Mouse (Mus musculus) limb, embryonic 10.5 days (tissue): Measurements from ENCODE around the gene Heatr1. TPM values are rescaled to one million over a fixed set of nuclear protein-coding genes. Genes with fewer than 3 reads are reported as not detected.

Experiments
- DNase-seq: peaks from one replicate; pipeline ENCODE4 v3.0.0-alpha.2; 2017; ENCODE audit warnings: low spot score
- H3K27ac ChIP-seq: fragments of 300-500 bp; sonication (generic); 2 replicates; pipeline ENCODE4 v1.5.1; 2016; ENCODE audit warnings: mild to moderate bottlenecking
- H3K27me3 ChIP-seq: fragments of 300-500 bp; sonication (generic); 2 replicates; pipeline ENCODE4 v1.6.1; 2016; ENCODE audit warnings: low read depth, mild to moderate bottlenecking; ENCODE audit not compliant: poor library complexity, severe bottlenecking
- H3K36me3 ChIP-seq: fragments of 300-500 bp; sonication (generic); 2 replicates; pipeline ENCODE4 v1.6.1; 2016; ENCODE audit warnings: mild to moderate bottlenecking, moderate library complexity
- H3K4me1 ChIP-seq: fragments of 300-500 bp; sonication (generic); 2 replicates; pipeline ENCODE4 v1.6.1; 2016
- H3K4me3 ChIP-seq: fragments of 300-500 bp; sonication (generic); 2 replicates; pipeline ENCODE4 v1.5.1; 2016; ENCODE audit warnings: mild to moderate bottlenecking, moderate library complexity
- H3K9me3 ChIP-seq: fragments of 300-500 bp; sonication (generic); replicated peaks from 2 replicates; pipeline ENCODE4 v1.6.1; 2016; ENCODE audit warnings: mild to moderate bottlenecking
- WGBS: fragments of 180-500 bp; shearing (Covaris S2); methylation state at CpG from one replicate; pipeline ENCODE4 v1.1.7; 2016; 5-methylcytosine and 5-hydroxymethylcytosine counted together
- polyA plus RNA-seq: library from polyadenylated mRNA; unstranded; fragments of >200 nt; fragmentation: Nextera tagmentation; extraction: Ambion mirVana; gene quantifications from 2 replicates; pipeline ENCODE4 v1.2.1, GENCODE M21; 2016

Heatr1 gene
- polyA plus RNA-seq, 1 experiment from 2014 or later, result 39.1 TPM

DNA sequence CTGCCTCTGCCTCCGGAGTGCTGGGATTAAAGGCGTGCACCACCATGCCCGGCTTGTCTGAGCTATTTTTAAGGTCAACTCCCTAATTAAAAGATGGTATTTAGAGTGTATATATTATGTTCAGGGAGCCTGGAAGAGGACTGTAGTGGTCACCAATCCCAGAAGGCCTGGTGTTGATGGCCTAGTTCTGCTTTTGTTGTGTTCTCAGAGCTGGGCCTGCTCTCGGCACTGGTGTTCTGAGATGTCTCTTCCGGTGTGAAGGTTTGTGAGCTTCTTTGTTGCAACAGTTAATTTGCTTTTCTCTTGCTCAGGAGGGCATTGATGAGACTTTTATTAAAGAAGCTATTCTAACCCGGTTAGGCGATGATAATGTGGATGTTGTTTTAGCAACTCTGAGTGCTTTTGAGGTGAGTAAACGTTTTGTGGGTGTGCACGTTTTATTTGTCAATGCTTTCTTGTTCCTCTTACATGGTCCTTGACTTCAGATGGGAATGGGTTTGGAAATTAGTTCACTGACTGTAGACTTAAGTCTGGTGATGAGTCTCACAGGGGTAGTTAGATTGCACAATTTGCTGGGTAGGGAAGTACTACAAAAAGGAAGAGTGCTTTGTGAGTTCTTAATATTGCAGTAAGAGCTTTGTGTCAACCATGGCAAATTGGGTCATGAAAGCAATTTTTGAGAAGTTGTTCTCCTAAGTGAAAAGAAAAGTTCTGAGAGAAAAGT is 13.7 kb downstream of the Heatr1 start:
- DNase-seq, result no peak
- no peak overlapping the region for H3K4me3 ChIP-seq
- no peak overlapping the region for H3K27ac ChIP-seq
- H3K9me3 ChIP-seq, result no peaks in the 10 kb centered on the region
- peaks cover 89% of the 10 kb centered on the region for H3K36me3 ChIP-seq
- no peaks in the 10 kb centered on the region for H3K4me1 ChIP-seq
- WGBS, result 94% methylated on average over 9 of the region's 9 CpGs
- no peaks in the 10 kb centered on the region for H3K27me3 ChIP-seq

DNA sequence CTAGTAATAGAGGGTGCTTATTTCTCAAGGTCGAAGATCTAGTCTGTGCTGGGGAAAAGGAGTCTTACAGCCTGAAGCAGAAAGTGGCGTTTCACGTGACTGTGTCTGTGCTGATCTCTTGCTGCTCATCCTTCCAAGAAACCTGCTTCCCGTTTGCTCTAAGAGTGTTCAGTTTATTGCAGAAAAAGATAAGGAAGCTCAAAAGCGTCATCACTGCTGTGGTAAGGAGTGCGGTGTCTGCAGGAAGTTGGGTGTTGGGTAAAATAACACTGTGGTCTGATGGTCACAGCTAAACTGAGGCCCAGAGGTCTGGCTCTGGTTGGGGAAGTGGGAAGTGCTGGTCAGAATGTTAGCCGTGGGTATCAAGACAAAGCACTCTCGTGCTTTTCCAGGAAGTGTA is 17.2 kb downstream of the Heatr1 start:
- H3K9me3 ChIP-seq, result no peaks in the 10 kb centered on the region
- H3K27me3 ChIP-seq, result no peaks in the 10 kb centered on the region
- H3K27ac ChIP-seq, result no peak overlapping the region
- H3K4me3 ChIP-seq, result no peak overlapping the region
- no peak for DNase-seq
- WGBS, result 93% methylated on average over 8 of the region's 8 CpGs
- no peaks in the 10 kb centered on the region for H3K4me1 ChIP-seq
- H3K36me3 ChIP-seq, result peaks cover 90% of the 10 kb centered on the region

DNA sequence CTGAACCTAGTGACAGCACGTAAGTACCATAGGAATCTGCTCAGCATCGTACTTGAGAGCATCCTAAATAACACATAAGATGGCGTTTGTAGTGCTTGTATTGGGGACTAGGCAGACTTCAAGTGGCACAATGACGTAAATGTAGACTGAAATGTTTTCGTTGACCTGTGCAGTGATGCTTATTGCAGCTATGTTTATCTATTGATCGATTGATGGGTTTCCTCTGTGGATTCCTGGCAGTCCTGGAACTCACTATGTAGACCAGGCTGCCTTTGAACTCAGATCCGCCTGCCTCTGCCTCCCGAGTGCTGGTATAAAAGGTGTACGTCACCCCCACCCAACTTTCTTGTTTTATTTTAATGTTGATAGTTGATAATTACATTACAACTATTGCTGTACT is 25.8 kb downstream of the Heatr1 start:
- Histone ChIP-seq H3K9me3 (no peaks in the 10 kb centered on the region), H3K4me1 (no peaks in the 10 kb centered on the region), H3K27ac (no peak overlapping the region), H3K27me3 (no peaks in the 10 kb centered on the region), H3K36me3 (peaks cover 99% of the 10 kb centered on the region), H3K4me3 (no peak overlapping the region)
- DNase-seq, result no peak
- 97% methylated on average over 9 of the region's 9 CpGs for WGBS

DNA sequence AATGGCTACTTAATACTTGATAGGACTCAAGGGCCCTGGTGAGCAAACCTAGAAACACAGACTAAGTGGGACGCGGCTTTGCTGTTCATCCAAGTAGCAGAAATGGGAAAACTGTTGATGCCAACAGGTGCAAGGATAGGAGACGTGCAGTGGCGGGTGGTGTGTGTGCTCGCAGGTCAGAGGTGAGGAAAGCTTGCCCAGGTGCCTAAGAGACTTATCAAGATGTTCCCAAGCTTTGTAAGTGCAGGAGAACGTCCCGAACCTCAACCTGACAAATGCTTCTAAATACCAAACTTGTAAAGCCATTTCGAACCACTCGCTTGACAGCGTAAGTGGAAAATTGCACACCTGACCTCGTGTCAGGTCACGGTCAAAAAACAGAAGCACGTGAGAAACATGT is 33.7 kb downstream of the Heatr1 start:
- Histone ChIP-seq H3K36me3 (peaks cover 100% of the 10 kb centered on the region), H3K27me3 (no peaks in the 10 kb centered on the region), H3K4me1 (no peaks in the 10 kb centered on the region), H3K9me3 (no peaks in the 10 kb centered on the region), H3K4me3 (no peak overlapping the region), H3K27ac (no peak overlapping the region)
- no peak for DNase-seq
- WGBS, result 98% methylated on average over 13 of the region's 13 CpGs

DNA sequence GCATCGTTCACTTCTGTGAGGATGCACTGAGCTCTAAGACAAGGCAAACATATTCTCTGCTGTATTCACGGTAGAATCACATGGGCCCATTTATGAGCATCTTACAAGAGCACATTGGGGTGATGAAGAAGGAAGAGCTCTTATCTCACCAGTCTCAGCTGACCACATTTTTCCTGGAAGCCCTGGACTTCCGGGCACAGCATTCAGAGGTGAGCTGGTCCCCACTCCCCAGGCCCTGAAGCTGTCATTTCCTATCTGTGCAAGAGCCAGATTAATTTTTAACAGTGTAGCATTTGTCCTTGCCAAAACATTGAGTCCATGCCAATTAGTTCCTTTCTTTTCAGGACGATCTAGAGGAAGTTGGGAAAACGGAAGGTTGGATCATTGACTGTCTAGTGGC is 39.0 kb downstream of the Heatr1 start:
- DNase-seq, result no peak
- H3K27ac ChIP-seq, result no peak overlapping the region
- no peaks in the 10 kb centered on the region for H3K9me3 ChIP-seq
- no peak overlapping the region for H3K4me3 ChIP-seq
- no peaks in the 10 kb centered on the region for H3K4me1 ChIP-seq
- 90% methylated on average over 5 of the region's 5 CpGs for WGBS
- peaks cover 99% of the 10 kb centered on the region for H3K36me3 ChIP-seq
- H3K27me3 ChIP-seq, result no peaks in the 10 kb centered on the region

GRCm38 (mm10) chr13:12439586-12439985 is 44.8 kb downstream of the Heatr1 start:
- H3K36me3 ChIP-seq, result peaks cover 67% of the 10 kb centered on the region
- H3K4me3 ChIP-seq, result no peak overlapping the region
- WGBS, result 96% methylated on average over 3 of the region's 3 CpGs

GRCm38 (mm10) chr13:12440813-12441212 is 46.0 kb downstream of the Heatr1 start:
- H3K4me1 ChIP-seq, result no peaks in the 10 kb centered on the region
- no peak overlapping the region for H3K27ac ChIP-seq
- no peaks in the 10 kb centered on the region for H3K27me3 ChIP-seq
- 90% methylated on average over 6 of the region's 6 CpGs for WGBS
- H3K4me3 ChIP-seq, result no peak overlapping the region
- no peaks in the 10 kb centered on the region for H3K9me3 ChIP-seq
- DNase-seq, result no peak
- H3K36me3 ChIP-seq, result peaks cover 55% of the 10 kb centered on the region

More at GRCm38 (mm10) chr13:12439586-12439985, 44.8 kb downstream of the Heatr1 start:
- Histone ChIP-seq H3K27ac (no peak overlapping the region), H3K9me3 (no peaks in the 10 kb centered on the region), H3K27me3 (no peaks in the 10 kb centered on the region), H3K4me1 (no peaks in the 10 kb centered on the region)
- no peak for DNase-seq

GRCm38 (mm10) chr13:12442008-12442587 is 47.3 kb downstream of the Heatr1 start:
- Histone ChIP-seq H3K4me1 (no peaks in the 10 kb centered on the region), H3K4me3 (no peak overlapping the region), H3K36me3 (peaks cover 43% of the 10 kb centered on the region), H3K9me3 (no peaks in the 10 kb centered on the region), H3K27ac (no peak overlapping the region), H3K27me3 (no peaks in the 10 kb centered on the region)
- 80% methylated on average over 2 of the region's 2 CpGs for WGBS
- no peak for DNase-seq

DNA sequence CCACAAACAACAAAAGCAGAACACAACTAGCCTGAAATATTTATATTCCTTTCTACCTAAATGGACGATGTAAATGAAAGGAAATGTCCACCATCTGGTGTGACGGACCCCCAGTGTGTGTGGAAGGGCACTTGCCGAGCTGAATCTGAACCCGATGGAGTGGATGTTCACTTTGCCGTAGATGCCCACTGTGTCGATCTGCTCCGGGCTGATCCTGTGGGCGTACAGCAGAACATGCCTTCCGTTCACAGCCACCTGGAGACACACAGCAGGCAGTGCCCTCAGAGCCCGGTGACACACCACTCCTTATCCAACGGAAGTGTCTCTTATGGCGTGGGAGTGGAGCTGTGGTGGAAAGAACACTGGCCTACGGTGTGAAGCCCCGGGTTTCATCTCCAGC is 58.3 kb downstream of the Heatr1 start:
- no peaks in the 10 kb centered on the region for H3K9me3 ChIP-seq
- no peaks in the 10 kb centered on the region for H3K4me1 ChIP-seq
- H3K27ac ChIP-seq, result no peak overlapping the region
- no peak overlapping the region for H3K4me3 ChIP-seq
- no peak for DNase-seq
- no peaks in the 10 kb centered on the region for H3K27me3 ChIP-seq
- 94% methylated on average over 14 of the region's 14 CpGs for WGBS
- H3K36me3 ChIP-seq, result no peaks in the 10 kb centered on the region

DNA sequence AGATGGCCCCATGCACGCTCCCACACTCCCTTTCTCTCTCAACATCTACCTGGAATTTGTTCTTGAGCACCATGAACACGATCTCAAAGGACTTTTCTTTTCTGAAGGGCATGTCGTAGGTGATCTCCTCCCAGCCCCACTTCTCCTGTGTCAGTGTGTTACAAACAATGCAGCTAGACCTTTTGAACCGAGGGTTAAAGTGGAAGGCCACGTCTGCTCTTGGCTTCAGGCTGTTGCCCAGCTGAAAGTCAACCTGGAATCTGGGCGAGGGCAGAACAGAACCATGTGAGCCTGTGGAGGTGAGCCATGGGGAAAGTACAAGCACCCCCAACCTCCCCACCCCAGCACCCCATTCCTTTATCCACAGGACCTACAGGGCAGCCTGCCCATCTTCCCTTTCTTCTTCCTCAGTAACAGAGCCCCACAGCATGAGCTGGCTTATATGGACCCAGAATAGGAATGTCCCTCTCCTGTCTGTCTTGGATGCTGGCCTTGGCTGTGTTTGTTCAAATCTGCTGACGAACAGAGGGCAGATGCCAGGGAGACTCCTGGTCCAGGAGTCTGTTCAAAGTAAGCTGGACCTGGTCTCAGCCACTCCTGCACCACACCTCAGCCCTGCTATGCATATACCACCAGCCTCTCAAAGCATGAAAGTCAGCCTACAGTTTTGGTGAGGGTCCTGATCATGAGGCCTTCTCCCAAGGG is 60.0 kb downstream of the Heatr1 start:
- DNase-seq, result no peak
- WGBS, result 79% methylated on average over 7 of the region's 7 CpGs
- H3K4me3 ChIP-seq, result no peak overlapping the region
- H3K27ac ChIP-seq, result no peak overlapping the region
- no peaks in the 10 kb centered on the region for H3K27me3 ChIP-seq
- H3K9me3 ChIP-seq, result no peaks in the 10 kb centered on the region
- no peaks in the 10 kb centered on the region for H3K36me3 ChIP-seq
- H3K4me1 ChIP-seq, result no peaks in the 10 kb centered on the region

- Histone ChIP-seq H3K9me3 (no peaks in the 10 kb centered on the region), H3K36me3 (no peaks in the 10 kb centered on the region), H3K4me1 (peaks cover 5% of the 10 kb centered on the region; the same call in 1 of the 2 replicates), H3K27me3 (no peaks in the 10 kb centered on the region), H3K4me3 (no peak overlapping the region), H3K27ac (no peak overlapping the region)
- 85% methylated on average over 7 of the region's 7 CpGs for WGBS
- no peak for DNase-seq
Observed at GRCm38 (mm10) chr13:12456711-12457110, 61.9 kb downstream of the Heatr1 start.

DNA sequence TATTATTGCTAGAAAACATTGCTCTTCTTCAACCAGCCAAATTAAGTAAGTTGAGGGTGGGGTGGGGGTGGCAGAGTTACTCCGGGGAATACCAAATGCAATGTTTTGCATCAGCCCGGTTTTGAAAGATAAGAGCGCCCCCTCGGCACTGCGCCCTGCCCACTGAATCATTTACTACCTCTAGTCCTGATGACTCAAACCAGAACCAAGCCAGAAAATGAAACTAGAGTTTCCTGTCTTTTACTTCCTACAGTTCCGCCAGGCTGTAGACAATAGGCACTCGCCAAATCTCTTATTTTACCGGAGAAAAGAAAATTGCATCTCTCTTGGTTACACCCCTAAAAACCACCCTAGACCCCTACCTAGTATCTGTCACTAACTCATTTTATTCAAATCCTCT is 65.6 kb downstream of the Heatr1 start:
- Histone ChIP-seq H3K4me3 (peak overlapping the region; percentile 76), H3K27ac (peak overlapping the region; percentile 70; the same call in 1 of the 2 replicates), H3K9me3 (no peaks in the 10 kb centered on the region), H3K27me3 (no peaks in the 10 kb centered on the region), H3K36me3 (no peaks in the 10 kb centered on the region), H3K4me1 (peaks cover 9% of the 10 kb centered on the region; the same call in 1 of the 2 replicates)
- DNase-seq, result no peak
- WGBS, result 15% methylated on average over 8 of the region's 8 CpGs
